8 mouse cellular contexts compared by ENCODE assay signal in genomic region chr1:132006721-132007120, GRCm38 (mm10). TPM values are rescaled to one million over a fixed set of nuclear protein-coding genes. Genes with fewer than 3 reads are reported as not detected.
DNase-seq lines count a peak whose midpoint lies in the region; ATAC-seq and TF ChIP-seq lines count a peak whose summit lies in the region.

No protein-coding gene starts in this region.

- peak; percentile 49 for DNase-seq in kidney, postnatal 0 days (ENCODE audit: low spot score)
- no peak for DNase-seq in kidney, postnatal 36 days
- DNase-seq in midbrain, postnatal 0 days (ENCODE audit: low spot score) = no peak
- no peak for DNase-seq in frontal cortex, adult 2 months (ENCODE audit: extremely low spot score in 1 of 2, low spot score in 1 of 2)
- no peak for DNase-seq in cerebellum, postnatal 4 days (ENCODE audit: low spot score in 2 of 2)
- DNase-seq in layer of hippocampus, adult 11-12 months (ENCODE audit: low spot score) = no peak

- no peaks in the 10 kb centered on the region for H3K36me3 ChIP-seq in kidney, postnatal 0 days (ENCODE audit: insufficient read depth, low read length)
- H3K36me3 ChIP-seq in embryonic facial prominence, embryonic 13.5 days = no peaks in the 10 kb centered on the region
- no peaks in the 10 kb centered on the region for H3K36me3 ChIP-seq in intestine, embryonic 15.5 days
- H3K36me3 ChIP-seq in midbrain, postnatal 0 days (ENCODE audit: insufficient read depth, low read length) = no peaks in the 10 kb centered on the region

- H3K4me1 ChIP-seq in kidney, postnatal 0 days (replicated peaks; ENCODE audit: insufficient read depth, low read length) = peaks cover 18% of the 10 kb centered on the region; the same call in 1 of the 2 replicates
- H3K4me1 ChIP-seq in embryonic facial prominence, embryonic 13.5 days = peaks cover 42% of the 10 kb centered on the region
- peaks cover 14% of the 10 kb centered on the region for H3K4me1 ChIP-seq in intestine, embryonic 15.5 days (replicated peaks)
- H3K4me1 ChIP-seq in midbrain, postnatal 0 days (ENCODE audit: insufficient read depth, low read length) = peaks cover 7% of the 10 kb centered on the region

- H3K4me2 ChIP-seq in kidney, postnatal 0 days (ENCODE audit: low read length) = peak overlapping the region; percentile 78
- peak overlapping the region; percentile 59 for H3K4me2 ChIP-seq in embryonic facial prominence, embryonic 13.5 days
- H3K4me2 ChIP-seq in intestine, embryonic 15.5 days (replicated peaks) = peak overlapping the region; percentile 58
- H3K4me2 ChIP-seq in midbrain, postnatal 0 days (ENCODE audit: low read depth, low read length, poor library complexity, severe bottlenecking) = peak overlapping the region; percentile 71

- WGBS in kidney, postnatal 0 days = 22% methylated on average over 5 of the region's 5 CpGs
- 27% methylated on average over 5 of the region's 5 CpGs for WGBS in embryonic facial prominence, embryonic 13.5 days
- 14% methylated on average over 5 of the region's 5 CpGs for WGBS in intestine, embryonic 15.5 days
- WGBS in midbrain, postnatal 0 days = 32% methylated on average over 5 of the region's 5 CpGs

- no peak for ATAC-seq in kidney, postnatal 0 days (replicated peaks; ENCODE audit: low FRiP score, low read depth)
- ATAC-seq in embryonic facial prominence, embryonic 13.5 days (ENCODE audit: insufficient number of reproducible peaks, insufficient read depth, low FRiP score, low TSS enrichment, low read depth) = no peak
- ATAC-seq in intestine, embryonic 15.5 days = no peak
- no peak for ATAC-seq in midbrain, postnatal 0 days (ENCODE audit: low FRiP score)

- H3K27me3 ChIP-seq in kidney, postnatal 0 days (ENCODE audit: insufficient read depth, low read length) = no peaks in the 10 kb centered on the region
- no peaks in the 10 kb centered on the region for H3K27me3 ChIP-seq in embryonic facial prominence, embryonic 13.5 days
- no peaks in the 10 kb centered on the region for H3K27me3 ChIP-seq in intestine, embryonic 15.5 days (replicated peaks)
- no peaks in the 10 kb centered on the region for H3K27me3 ChIP-seq in midbrain, postnatal 0 days (ENCODE audit: insufficient read depth, low read length)

- no peaks in the 10 kb centered on the region for H3K9me3 ChIP-seq in kidney, postnatal 0 days (replicated peaks; ENCODE audit: low read length)
- H3K9me3 ChIP-seq in embryonic facial prominence, embryonic 13.5 days = no peaks in the 10 kb centered on the region
- no peaks in the 10 kb centered on the region for H3K9me3 ChIP-seq in intestine, embryonic 15.5 days
- H3K9me3 ChIP-seq in midbrain, postnatal 0 days (ENCODE audit: low read length) = no peaks in the 10 kb centered on the region

- H3K9ac ChIP-seq in kidney, postnatal 0 days (ENCODE audit: low read depth, low read length) = no peak overlapping the region; the same call in 1 of the 2 replicates
- peak overlapping the region; percentile 96; the same call in 1 of the 2 replicates for H3K9ac ChIP-seq in embryonic facial prominence, embryonic 13.5 days
- H3K9ac ChIP-seq in intestine, embryonic 15.5 days = peak overlapping the region; percentile 1; the same call in 1 of the 2 replicates
- H3K9ac ChIP-seq in midbrain, postnatal 0 days (replicated peaks; ENCODE audit: low read length, poor library complexity, severe bottlenecking) = 0 out of 2 replicates have a peak overlapping the region, but pooled peaks have one; percentile 13

- H3K4me3 ChIP-seq in kidney, postnatal 0 days (replicated peaks; ENCODE audit: low read depth, low read length) = peak overlapping the region; percentile 81
- H3K4me3 ChIP-seq in embryonic facial prominence, embryonic 13.5 days = peak overlapping the region; percentile 71
- peak overlapping the region; percentile 76 for H3K4me3 ChIP-seq in intestine, embryonic 15.5 days (replicated peaks)
- H3K4me3 ChIP-seq in midbrain, postnatal 0 days (ENCODE audit: low read depth, low read length) = peak overlapping the region; percentile 69

- H3K27ac ChIP-seq in kidney, postnatal 0 days = peak overlapping the region; percentile 100
- H3K27ac ChIP-seq in embryonic facial prominence, embryonic 13.5 days = peak overlapping the region; percentile 99
- peak overlapping the region; percentile 98; the same call in 1 of the 2 replicates for H3K27ac ChIP-seq in intestine, embryonic 15.5 days
- H3K27ac ChIP-seq in midbrain, postnatal 0 days (ENCODE audit: low read depth, low read length) = peak overlapping the region; percentile 97

- TF ChIP-seq CTCF in kidney, postnatal 0 days (IDR thresholded peaks at IDR 0.05; ENCODE audit: low read depth) = no peak
- TF ChIP-seq CTCF in midbrain, postnatal 0 days (IDR thresholded peaks at IDR 0.05) = no peak; the same call in 1 of the 2 replicates

RNA-seq across cellular contexts. Expression of gene Elk4, which starts 0.7 kb away (rescaled TPM):
- polyA plus RNA-seq in kidney, postnatal 0 days (2015; fragmentation: Nextera tagmentation; extraction: Ambion mirVana) = 21.4 and 22.0 TPM in 2 replicates
- polyA plus RNA-seq in embryonic facial prominence, embryonic 13.5 days (2015; fragmentation: Nextera tagmentation; extraction: Ambion mirVana) = 21.7 and 22.3 TPM in 2 replicates
- polyA plus RNA-seq in intestine, embryonic 15.5 days (2015; fragmentation: Nextera tagmentation; extraction: Ambion mirVana) = 15.2 and 16.0 TPM in 2 replicates
- total RNA-seq in midbrain, postnatal 0 days (2014; rRNA removed) = 17.6 and 23.4 TPM in 2 replicates
- 6.0 and 8.1 TPM in 2 replicates for polyA plus RNA-seq in midbrain, postnatal 0 days (2015; fragmentation: Nextera tagmentation; extraction: Ambion mirVana)
- 22.7 and 23.2 TPM in 2 replicates for polyA plus RNA-seq in frontal cortex, adult 2 months (2012; rRNA removed)

RNA-seq across cellular contexts. Expression of gene Slc45a3, which starts 44.0 kb away (rescaled TPM):
- polyA plus RNA-seq in kidney, postnatal 0 days (2015; fragmentation: Nextera tagmentation; extraction: Ambion mirVana) = 9.1 and 10.1 TPM in 2 replicates
- 3.2 and 4.0 TPM in 2 replicates for polyA plus RNA-seq in embryonic facial prominence, embryonic 13.5 days (2015; fragmentation: Nextera tagmentation; extraction: Ambion mirVana)
- polyA plus RNA-seq in intestine, embryonic 15.5 days (2015; fragmentation: Nextera tagmentation; extraction: Ambion mirVana) = 2.8 and 3.6 TPM in 2 replicates
- total RNA-seq in midbrain, postnatal 0 days (2014; rRNA removed) = 0.80 and 1.3 TPM in 2 replicates
- polyA plus RNA-seq in midbrain, postnatal 0 days (2015; fragmentation: Nextera tagmentation; extraction: Ambion mirVana) = 0.38 and 0.63 TPM in 2 replicates
- 1.4 and 2.0 TPM in 2 replicates for polyA plus RNA-seq in frontal cortex, adult 2 months (2012; rRNA removed)
